Mouse (Mus musculus) ES-E14 (cell line): ENCODE measurements around the gene Olfr1414.

Experiments used
- CHD2 ChIP-seq: IDR thresholded peaks from 2 replicates; pipeline ENCODE4 v1.6.1; 2014; ENCODE audit warnings: mild to moderate bottlenecking, low read depth, low read length, inconsistent platforms
- ZC3H11A ChIP-seq: IDR thresholded peaks from 2 replicates; pipeline ENCODE4 v1.6.1; 2012; ENCODE audit warnings: low read depth, mild to moderate bottlenecking, inconsistent platforms, low read length, borderline replicate concordance
- ZNF384 ChIP-seq: IDR thresholded peaks from 2 replicates; pipeline ENCODE4 v1.6.1; 2012; ENCODE audit warnings: low read depth, low read length, inconsistent platforms

- TF ChIP-seq CHD2 (no peak), ZNF384 (no peak), ZC3H11A (no peak)
These were observed 49.6 kb downstream of the Olfr1414 start for GRCm38 (mm10) chr1:92468891-92469290.
